Mouse (Mus musculus) WW6 (cell line): Measurements from ENCODE around the gene Slc38a7.
A peak's percentile ranks its signal among the peaks of the same experiment; 100 is the strongest.
"Not testable (repeated sequence)": the region's sequence is repeated elsewhere in the genome, so short reads cannot be mapped to it uniquely, and the experiment has no call there.

Experiments used
- DNase-seq: peaks from one replicate; pipeline ENCODE4 v3.0.0-alpha.2; 2013; ENCODE audit warnings: low read depth, low spot score

Slc38a7 gene

GRCm38 (mm10) chr8:95807861-95808260, 45.5 kb downstream of the Slc38a7 start:
- DNase-seq = peak; percentile 89

- peak; percentile 98 for DNase-seq
Observed at GRCm38 (mm10) chr8:95807331-95807843, 46.0 kb downstream of the Slc38a7 start, which contains the start of gene Cnot1. TSS of gene Cnot1 (minus strand) at chr8:95807464.

DNA sequence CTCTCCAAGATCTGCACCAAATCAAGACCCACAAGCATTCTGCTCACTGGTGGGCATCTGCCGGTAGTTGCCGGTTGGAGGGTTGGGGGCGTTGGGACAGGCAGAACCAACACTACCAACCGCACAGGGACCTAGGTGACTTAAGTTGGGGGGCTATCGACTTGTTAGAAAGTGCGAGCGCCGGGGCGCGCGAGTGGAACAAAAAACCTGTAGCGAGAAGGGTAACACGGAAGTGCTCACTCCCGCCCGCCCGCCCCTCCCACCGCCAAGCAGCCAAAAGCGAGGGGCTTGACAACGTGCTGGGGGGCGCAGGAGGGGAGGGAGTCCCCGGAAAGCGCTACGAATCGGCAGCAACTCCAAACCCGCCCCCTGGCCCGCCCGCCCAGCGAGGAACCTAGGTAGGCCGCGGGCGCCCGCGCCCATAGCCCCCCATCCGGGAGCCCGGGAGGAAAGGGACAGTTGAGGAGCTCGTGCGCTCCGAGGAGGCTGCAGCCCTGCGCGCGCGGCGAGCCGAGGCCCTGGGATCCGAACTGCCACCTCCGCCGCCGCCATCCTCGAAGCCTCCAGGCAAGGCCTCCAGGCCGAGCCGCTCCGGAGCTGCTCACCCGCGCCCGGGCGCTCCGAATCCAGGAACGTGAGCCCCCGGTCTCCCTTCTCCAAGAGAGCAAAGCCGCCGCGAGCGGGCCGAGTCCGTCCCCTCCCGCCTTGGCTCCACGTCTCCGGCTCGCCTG, 46.7 kb downstream of the Slc38a7 start:
- DNase-seq = no peak

DNA sequence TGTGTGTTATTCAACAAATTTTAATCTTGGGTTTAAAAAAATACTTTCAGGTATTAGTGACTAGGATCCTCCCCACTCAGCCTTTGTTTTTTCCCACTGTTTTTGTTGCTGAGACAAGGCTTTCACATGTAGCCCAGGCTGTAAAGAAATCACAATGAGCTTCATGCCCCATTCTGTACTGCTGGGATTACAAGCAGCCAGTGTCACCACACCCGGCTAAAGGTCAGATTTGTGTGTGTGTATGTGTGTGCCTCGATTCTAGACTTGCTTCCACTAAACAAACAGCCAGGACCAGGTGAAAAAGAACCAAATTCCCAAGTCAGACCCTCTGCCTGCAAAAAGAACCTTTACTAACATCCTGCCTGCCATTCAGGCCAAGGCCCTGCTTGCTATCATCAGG, 47.9 kb downstream of the Slc38a7 start:
- DNase-seq = no peak

- no peak for DNase-seq
Observed at GRCm38 (mm10) chr8:95802231-95802630, 51.1 kb downstream of the Slc38a7 start.

GRCm38 (mm10) chr8:95801476-95802064, 51.8 kb downstream of the Slc38a7 start:
- no peak for DNase-seq

DNA sequence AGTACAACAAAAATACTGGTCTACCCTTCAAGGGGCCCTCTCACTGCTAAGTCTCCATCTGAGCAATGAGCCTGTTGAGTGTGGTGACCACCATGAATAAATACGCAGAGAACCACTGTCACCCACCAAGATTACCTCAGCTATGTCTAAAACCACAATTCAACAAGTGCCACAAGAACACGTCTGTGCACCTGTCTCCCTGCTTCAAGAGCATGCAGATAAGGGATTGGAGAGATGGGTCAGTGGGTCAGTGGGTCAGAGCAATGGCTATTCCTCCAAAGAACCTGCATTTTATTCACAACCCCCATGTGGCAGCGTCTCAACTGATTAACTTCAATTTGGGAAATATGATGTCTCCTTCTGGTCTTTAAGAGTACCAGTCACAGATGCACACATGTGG, 53.0 kb downstream of the Slc38a7 start:
- DNase-seq = no peak

DNA sequence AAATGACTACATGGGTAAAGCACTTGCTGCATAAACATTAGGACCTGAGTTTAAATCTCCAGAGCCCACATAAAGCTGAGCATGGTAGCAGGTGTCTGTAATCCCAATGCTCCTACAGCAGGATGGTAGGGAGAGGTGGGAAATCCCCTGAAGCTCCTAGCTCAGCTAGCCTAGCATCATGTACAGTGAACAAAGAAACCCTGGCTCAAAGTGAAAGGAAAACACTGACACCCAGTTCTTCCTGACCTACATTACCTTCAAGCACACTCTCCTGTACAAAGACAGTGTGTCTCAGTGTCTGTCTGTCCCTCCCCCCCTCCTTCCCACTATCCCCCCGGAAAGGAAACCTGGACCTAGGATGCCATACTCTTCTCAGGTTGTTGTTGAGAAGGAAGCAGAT, 53.4 kb downstream of the Slc38a7 start:
- DNase-seq = no peak

GRCm38 (mm10) chr8:95799117-95799516, 54.2 kb downstream of the Slc38a7 start:
- DNase-seq = no peak

DNA sequence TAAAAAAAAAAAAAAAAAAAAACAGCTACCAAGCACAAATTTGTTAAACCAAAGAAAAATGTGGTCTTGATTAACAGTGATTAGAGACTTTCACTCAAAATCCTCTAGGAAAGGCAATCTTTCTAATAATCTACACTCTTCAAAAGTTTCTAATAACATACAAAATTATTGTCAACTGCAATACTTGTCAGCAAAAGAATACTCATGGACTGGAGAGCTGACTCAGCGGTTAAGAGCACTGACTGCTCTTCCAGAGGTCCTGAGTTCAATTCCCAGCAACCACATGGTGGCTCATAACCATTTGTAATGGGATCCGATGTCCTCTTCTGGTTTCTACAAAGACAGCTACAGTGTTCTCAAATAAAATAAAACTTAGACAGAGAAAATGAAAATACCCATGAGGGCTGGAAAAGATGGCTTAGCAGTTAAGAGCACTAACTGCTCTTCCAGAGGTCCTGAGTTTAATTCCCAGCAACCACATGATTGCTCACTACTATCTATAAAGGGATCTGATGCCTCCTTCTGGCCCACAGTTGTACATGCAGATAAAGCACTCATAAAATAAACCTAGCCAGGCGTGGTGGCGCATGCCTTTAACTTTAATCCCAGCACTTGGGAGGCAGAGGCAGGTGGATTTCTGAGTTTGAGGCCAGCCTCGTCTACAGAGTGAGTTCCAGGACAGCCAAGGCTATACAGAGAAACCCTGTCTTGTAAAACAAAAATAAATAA, 57.8 kb downstream of the Slc38a7 start:
- DNase-seq = not testable (repeated sequence)
